Mouse (Mus musculus) CH12.LX (cell line): Measurements from ENCODE around the gene Zfp638.

Experiments used
- CHD1 ChIP-seq: IDR thresholded peaks from 2 replicates; pipeline ENCODE4 v1.6.1; 2012; ENCODE audit warnings: low read depth, low read length, improper control_type of control experiment, inconsistent platforms
- CHD2 ChIP-seq: IDR thresholded peaks from 2 replicates; pipeline ENCODE4 v1.6.1; 2011; ENCODE audit warnings: low read length, improper control_type of control experiment
- CTCF ChIP-seq, 2 experiments: IDR thresholded peaks in 1 of 2; conservative IDR thresholded peaks in 1 of 2; 2 replicates each; pipeline ENCODE4 v1.5.1; 2011 to 2012; ENCODE audit warnings: low read depth in 2 of 2, low read length in 2 of 2, improper control_type of control experiment in 1 of 2, inconsistent platforms in 1 of 2, mild to moderate bottlenecking in 1 of 2, moderate library complexity in 1 of 2
- E2F4 ChIP-seq: IDR thresholded peaks from 2 replicates; pipeline ENCODE4 v1.6.1; 2011; ENCODE audit warnings: low read depth, low read length, improper control_type of control experiment; ENCODE audit not compliant: insufficient replicate concordance
- ELF1 ChIP-seq: IDR thresholded peaks from 2 replicates; pipeline ENCODE4 v1.6.1; 2014; ENCODE audit warnings: low read depth, mild to moderate bottlenecking, inconsistent platforms, low read length, improper control_type of control experiment
- EP300 ChIP-seq: IDR thresholded peaks from 2 replicates; pipeline ENCODE4 v1.6.1; 2011; ENCODE audit warnings: low read length, improper control_type of control experiment
- HCFC1 ChIP-seq: IDR thresholded peaks from 2 replicates; pipeline ENCODE4 v1.6.1; 2012; ENCODE audit warnings: low read depth, mild to moderate bottlenecking, inconsistent platforms, low read length, improper control_type of control experiment
- MAZ ChIP-seq: IDR thresholded peaks from 2 replicates; pipeline ENCODE4 v1.6.1; 2012; ENCODE audit warnings: low read depth, mild to moderate bottlenecking, inconsistent platforms, low read length, improper control_type of control experiment, moderate library complexity
- POLR2A ChIP-seq: IDR thresholded peaks from 2 replicates; pipeline ENCODE4 v1.6.1; 2011; ENCODE audit warnings: low read depth, mild to moderate bottlenecking, improper control_type of control experiment, low read length
- TBP ChIP-seq: conservative IDR thresholded peaks from 2 replicates; pipeline ENCODE4 v1.6.1; 2011; ENCODE audit warnings: low read depth, low read length, improper control_type of control experiment
- TCF12 ChIP-seq: IDR thresholded peaks from 2 replicates; pipeline ENCODE4 v1.6.1; 2014; ENCODE audit warnings: low read depth, mild to moderate bottlenecking, inconsistent platforms, low read length, improper control_type of control experiment
- USF2 ChIP-seq: conservative IDR thresholded peaks from 2 replicates; pipeline ENCODE4 v1.6.1; 2011; ENCODE audit warnings: low read depth, low read length, improper control_type of control experiment

DNA sequence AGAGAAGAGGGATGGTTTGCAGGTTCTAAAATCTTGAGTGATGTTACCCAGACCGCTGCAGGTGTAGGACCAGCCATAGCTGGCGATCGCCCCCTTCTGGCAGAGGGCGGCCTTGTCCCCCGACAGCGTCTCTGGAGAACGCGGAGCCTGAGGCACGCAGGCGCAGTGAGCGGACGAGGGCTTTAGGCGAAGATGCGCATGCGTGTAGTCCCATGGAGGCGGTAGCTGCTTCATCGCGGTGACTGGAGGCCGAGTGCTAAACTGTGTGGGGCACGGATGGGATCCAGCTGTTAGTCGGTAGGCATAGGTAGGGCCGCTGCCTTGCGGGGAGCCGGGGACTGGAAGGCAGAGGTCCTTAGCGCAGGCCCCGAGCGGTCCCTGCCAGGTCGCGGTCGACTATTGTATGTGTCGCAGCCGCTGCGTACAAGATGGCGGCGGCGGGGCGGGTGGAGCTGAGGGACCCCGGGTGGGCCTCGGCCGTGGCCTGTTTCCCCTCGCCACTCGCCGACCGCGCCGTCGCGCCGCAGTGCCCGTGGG lies 47.3 kb downstream of the Zfp638 start:
- peak; percentile 75 to 98 for TF ChIP-seq CTCF (conservative IDR thresholded peaks at IDR 0.05 in 1 of 2, IDR thresholded peaks at IDR 0.05 in 1 of 2; ENCODE audit: low read depth in 2 of 2, low read length in 2 of 2)
- peak; percentile 95 for TF ChIP-seq POLR2A
- TF ChIP-seq EP300, result no peak
- TF ChIP-seq CHD2, result no peak
- no peak for TF ChIP-seq USF2
- TF ChIP-seq TCF12, result no peak; the same call in 1 of the 2 replicates
- peak; percentile 40 for TF ChIP-seq ELF1
- peak; percentile 65; the same call in 1 of the 2 replicates for TF ChIP-seq HCFC1
- TF ChIP-seq CHD1, result no peak
- no peak for TF ChIP-seq E2F4
- no peak for TF ChIP-seq MAZ
- TF ChIP-seq TBP, result peak; percentile 60
